Comparison of ENCODE assay signal across 9 mouse cellular contexts in the genomic region with DNA sequence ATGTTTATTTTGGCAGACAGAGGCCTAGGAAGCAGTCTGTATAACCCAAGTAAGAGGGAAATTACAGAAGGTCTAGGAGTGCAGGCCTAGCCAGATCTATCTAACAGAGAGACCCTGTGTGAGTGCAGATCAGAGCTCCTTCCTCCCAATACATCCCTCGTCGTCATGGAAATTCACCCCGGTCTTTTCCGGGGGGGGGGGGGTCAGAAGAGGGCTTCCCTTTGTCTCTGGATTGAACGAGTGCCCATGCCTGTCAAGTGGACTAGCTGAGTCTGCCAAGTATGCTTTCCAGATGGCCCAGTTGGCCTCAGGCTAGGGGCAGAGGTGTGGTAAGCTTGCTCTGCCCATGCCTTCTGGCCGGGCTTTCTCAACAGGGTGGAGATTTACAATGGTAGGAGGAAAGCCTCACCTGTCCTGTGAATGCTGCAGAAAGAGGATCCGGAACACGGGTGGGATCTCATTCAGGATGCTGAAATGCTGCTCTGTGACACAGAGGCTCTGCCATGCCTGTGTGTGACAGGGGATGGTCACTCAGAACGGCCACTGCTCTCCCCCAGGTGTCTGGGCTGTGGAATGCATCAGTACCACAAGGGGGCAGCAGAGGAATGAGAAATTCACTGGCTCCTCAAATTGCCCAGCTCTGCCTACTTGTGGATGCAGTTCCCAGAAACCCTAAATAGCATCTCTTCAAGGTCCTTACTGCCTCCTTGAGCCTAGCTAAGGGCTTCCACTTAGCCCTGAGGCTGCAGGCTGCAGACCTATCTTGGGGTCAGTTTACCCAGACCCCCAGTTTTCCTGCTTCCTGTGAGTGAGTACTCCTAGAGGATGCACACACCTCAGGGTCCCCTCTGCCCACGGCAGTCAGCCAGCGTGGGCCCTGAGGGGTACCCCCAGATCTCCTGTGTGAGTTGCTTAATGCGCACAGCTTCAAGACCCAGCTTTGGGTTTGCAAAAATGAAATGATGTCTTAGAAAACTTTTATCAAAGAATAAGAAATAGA. TPM values are rescaled to one million over a fixed set of nuclear protein-coding genes. Genes with fewer than 3 reads are reported as not detected.
DNase-seq lines count a peak whose midpoint lies in the region; ATAC-seq and TF ChIP-seq lines count a peak whose summit lies in the region.
"Had no signal": no experiment of that assay in that cellular context is flagged by ENCODE, and none has a peak within 500 bp of the region (broad histone marks: within the 10 kb centered on the region; RNA-seq: fewer than 3 reads in every experiment).

No protein-coding gene starts in this region.

- WGBS in kidney, postnatal 0 days: 57% methylated on average over 12 of the region's 12 CpGs
- WGBS in neural tube, embryonic 12.5 days: 58% methylated on average over 12 of the region's 12 CpGs
- WGBS in thymus, adult 2 months: 63% methylated on average over 12 of the region's 12 CpGs

- H3K4me3 ChIP-seq in kidney, postnatal 0 days (replicated peaks; ENCODE audit: low read depth, low read length): no peak overlapping the region
- H3K4me3 ChIP-seq in neural tube, embryonic 12.5 days: no peak overlapping the region
- H3K4me3 ChIP-seq in thymus, adult 2 months (ENCODE audit: control insufficient read depth, insufficient read depth, low read length): no peak overlapping the region
- H3K4me3 ChIP-seq: erythroblast, embryonic 14.5 days had no signal

- H3K4me1 ChIP-seq in kidney, postnatal 0 days (replicated peaks; ENCODE audit: insufficient read depth, low read length): no peaks in the 10 kb centered on the region
- no peaks in the 10 kb centered on the region for H3K4me1 ChIP-seq in neural tube, embryonic 12.5 days
- H3K4me1 ChIP-seq in thymus, adult 2 months (replicated peaks; ENCODE audit: control insufficient read depth, insufficient read depth, low read length): no peaks in the 10 kb centered on the region

- H3K4me2 ChIP-seq in kidney, postnatal 0 days (ENCODE audit: low read length): no peak overlapping the region
- no peak overlapping the region for H3K4me2 ChIP-seq in neural tube, embryonic 12.5 days (replicated peaks)

- ATAC-seq in kidney, postnatal 0 days (replicated peaks; ENCODE audit: low FRiP score, low read depth): no peak
- peak; percentile 66; the same call in 1 of the 2 replicates for ATAC-seq in neural tube, embryonic 12.5 days (ENCODE audit: low FRiP score, low read depth)

- no peaks in the 10 kb centered on the region for H3K9me3 ChIP-seq in kidney, postnatal 0 days (replicated peaks; ENCODE audit: low read length)
- no peaks in the 10 kb centered on the region for H3K9me3 ChIP-seq in neural tube, embryonic 12.5 days

- DNase-seq in 3T3-L1 (ENCODE audit: low read depth, low spot score) (peak; percentile 80), ZHBTc4 (ENCODE audit: low read depth, low spot score) (peak; percentile 77), liver (peak; percentile 57)
- DNase-seq in cerebellum, postnatal 36 days: peak; percentile 72 to 79
- peak; percentile 18 to 32 for DNase-seq in gastrocnemius, adult 8-10 months (ENCODE audit: low spot score in 2 of 2)
- peak; percentile 83 for DNase-seq in kidney, postnatal 0 days (ENCODE audit: low spot score)
- DNase-seq in thymus, adult 2 months: peak; percentile 42

- no peak overlapping the region for H3K27ac ChIP-seq in kidney, postnatal 0 days
- no peak overlapping the region for H3K27ac ChIP-seq in neural tube, embryonic 12.5 days
- H3K27ac ChIP-seq in thymus, adult 2 months (ENCODE audit: control insufficient read depth, insufficient read depth, low read length): no peak overlapping the region

- H3K36me3 ChIP-seq in kidney, postnatal 0 days (ENCODE audit: insufficient read depth, low read length): no peaks in the 10 kb centered on the region
- no peaks in the 10 kb centered on the region for H3K36me3 ChIP-seq in neural tube, embryonic 12.5 days
- H3K36me3 ChIP-seq in thymus, adult 2 months (ENCODE audit: control insufficient read depth, insufficient read depth, low read length): no peaks in the 10 kb centered on the region

- no peaks in the 10 kb centered on the region for H3K27me3 ChIP-seq in kidney, postnatal 0 days (ENCODE audit: insufficient read depth, low read length)
- H3K27me3 ChIP-seq in neural tube, embryonic 12.5 days (replicated peaks): peaks cover 19% of the 10 kb centered on the region; the same call in 1 of the 2 replicates
- H3K27me3 ChIP-seq in thymus, adult 2 months (ENCODE audit: control insufficient read depth, insufficient read depth, low read length): no peaks in the 10 kb centered on the region

- H3K9ac ChIP-seq in kidney, postnatal 0 days (ENCODE audit: low read depth, low read length): no peak overlapping the region
- no peak overlapping the region for H3K9ac ChIP-seq in neural tube, embryonic 12.5 days

- peak; percentile 83 for TF ChIP-seq CTCF in kidney, postnatal 0 days (IDR thresholded peaks at IDR 0.05; ENCODE audit: low read depth)
- TF ChIP-seq CTCF in thymus, adult 2 months (IDR thresholded peaks at IDR 0.05; ENCODE audit: borderline replicate concordance, control insufficient read depth, extremely low read depth, insufficient read depth, low read length, poor library complexity): no peak

- TF ChIP-seq POLR2A in thymus, adult 2 months (IDR thresholded peaks at IDR 0.05; ENCODE audit: control insufficient read depth, extremely low read depth, insufficient read depth, low read length, poor library complexity): no peak

RNA-seq across cellular contexts. Expression of a gene that starts 33.5 kb away (rescaled TPM):
- total RNA-seq in gastrocnemius, adult 8-10 months (2022): not detected
- polyA plus RNA-seq in kidney, postnatal 0 days (2015; fragmentation: Nextera tagmentation; extraction: Ambion mirVana): 0.11 and 0.20 TPM in 2 replicates
- 10.5 and 13.9 TPM in 2 replicates for polyA plus RNA-seq in neural tube, embryonic 12.5 days (2016; fragmentation: Nextera tagmentation; extraction: Ambion mirVana)
- polyA plus RNA-seq in thymus, adult 2 months (2012; rRNA removed): 12.6 and 14.2 TPM in 2 replicates
- polyA plus RNA-seq: erythroblast, embryonic 14.5 days had no signal

Comparison
In these comparisons a context has a peak if more than half of its experiments do, and no peak if none do; other contexts are left out.
1. DNase-seq: peak in every context shown above with its lines; median percentile 83 in kidney, postnatal 0 days; 80 in 3T3-L1; 77 in ZHBTc4; 76 in cerebellum, postnatal 36 days; 57 in liver; 42 in thymus, adult 2 months; 25 in gastrocnemius, adult 8-10 months.